Mouse (Mus musculus): ENCODE results near the gene Smg6. TPM values are rescaled to one million over a fixed set of nuclear protein-coding genes. Genes with fewer than 3 reads are reported as not detected.

Smg6 gene
- polyA plus RNA-seq, 1 experiment: 40.8 TPM

DNA sequence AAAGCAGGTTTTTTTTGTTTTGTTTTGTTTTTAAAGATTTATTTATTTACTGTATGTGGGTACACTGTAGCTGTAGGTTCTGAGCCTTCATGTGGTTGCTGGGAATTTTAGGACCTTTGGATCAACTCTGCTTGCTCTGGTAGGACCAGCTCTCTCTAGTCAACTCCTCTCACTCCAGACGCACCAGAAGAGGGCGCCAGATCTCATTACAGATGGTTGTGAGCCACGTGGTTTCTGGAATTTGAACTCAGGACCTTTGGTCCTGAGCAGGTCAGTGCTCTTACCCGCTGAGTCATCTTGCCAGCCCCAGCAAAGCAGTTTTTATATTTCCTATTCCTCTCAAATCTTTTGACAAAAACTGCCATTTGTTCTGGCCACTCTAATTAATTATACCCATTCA lies 1.5 kb upstream of the Smg6 start:
- Histone ChIP-seq H3K4me1 (ENCODE audit: control insufficient read depth, insufficient read depth, low read length) (peaks cover 7% of the 10 kb centered on the region), H3K4me3 (replicated peaks; ENCODE audit: extremely low read depth, low read depth, low read length) (no peak overlapping the region)
- WGBS: 53% methylated on average over 4 of the region's 4 CpGs
- no peak for DNase-seq
- TF ChIP-seq POLR2A (IDR thresholded peaks at IDR 0.05; ENCODE audit: borderline replicate concordance, extremely low read depth, low read depth, low read length): no peak
- 0 out of 2 replicates have a peak, but pooled peaks have one; percentile 22 for TF ChIP-seq CTCF (IDR thresholded peaks at IDR 0.05; ENCODE audit: insufficient read depth, low read length)

DNA sequence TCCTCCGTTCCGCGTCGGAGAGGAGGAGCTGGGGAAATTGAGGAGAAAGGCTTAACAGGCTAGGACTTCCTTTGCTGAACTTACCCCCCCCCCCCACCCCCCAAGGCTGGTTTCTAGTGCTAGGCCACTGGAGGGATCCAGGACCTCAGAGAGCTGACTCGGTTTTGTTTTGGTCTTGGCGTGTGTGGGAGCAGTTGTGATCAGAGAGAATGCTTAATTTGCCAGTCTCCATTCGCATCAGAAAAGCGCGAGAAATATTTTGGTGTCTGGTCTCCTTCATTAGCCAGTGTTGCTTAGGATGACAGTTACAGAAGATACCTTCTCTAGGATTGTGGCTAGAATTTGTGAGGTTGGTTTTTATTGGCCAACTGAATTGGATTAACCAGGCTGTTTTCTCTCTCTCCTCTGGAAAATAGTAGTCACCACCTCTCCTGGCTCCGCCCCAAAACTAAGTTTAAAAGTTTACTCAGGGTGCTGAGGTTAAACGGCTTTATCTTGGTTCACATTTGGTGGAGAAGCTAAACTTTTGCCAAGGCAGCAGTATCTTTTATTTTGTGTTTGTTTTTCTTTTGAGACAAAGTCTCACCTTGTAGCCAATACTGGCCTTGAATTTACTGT lies 874 bp downstream of the Smg6 start:
- peak; percentile 32 for DNase-seq
- Histone ChIP-seq H3K4me3 (replicated peaks; ENCODE audit: extremely low read depth, low read depth, low read length) (peak overlapping the region; percentile 81), H3K4me1 (ENCODE audit: control insufficient read depth, insufficient read depth, low read length) (peaks cover 7% of the 10 kb centered on the region)
- WGBS: 3% methylated on average over 11 of the region's 11 CpGs
- TF ChIP-seq CTCF (IDR thresholded peaks at IDR 0.05; ENCODE audit: insufficient read depth, low read length): no peak
- TF ChIP-seq POLR2A (IDR thresholded peaks at IDR 0.05; ENCODE audit: borderline replicate concordance, extremely low read depth, low read depth, low read length): no peak

GRCm38 (mm10) chr11:74927236-74927725 lies 1.7 kb downstream of the Smg6 start:
- DNase-seq: no peak
- WGBS: 73% methylated on average over 2 of the region's 2 CpGs

GRCm38 (mm10) chr11:74929111-74929510 lies 3.5 kb downstream of the Smg6 start:
- peaks cover 7% of the 10 kb centered on the region for H3K4me1 ChIP-seq (ENCODE audit: control insufficient read depth, insufficient read depth, low read length)
- no peak for DNase-seq
- 87% methylated on average over 4 of the region's 4 CpGs for WGBS
- no peak overlapping the region for H3K4me3 ChIP-seq (replicated peaks; ENCODE audit: extremely low read depth, low read depth, low read length)
- no peak for TF ChIP-seq CTCF (IDR thresholded peaks at IDR 0.05; ENCODE audit: insufficient read depth, low read length)
- no peak for TF ChIP-seq POLR2A (IDR thresholded peaks at IDR 0.05; ENCODE audit: borderline replicate concordance, extremely low read depth, low read depth, low read length)

More at GRCm38 (mm10) chr11:74927236-74927725, 1.7 kb downstream of the Smg6 start:
- no peak overlapping the region for H3K4me3 ChIP-seq (replicated peaks; ENCODE audit: extremely low read depth, low read depth, low read length)
- H3K4me1 ChIP-seq (ENCODE audit: control insufficient read depth, insufficient read depth, low read length): peaks cover 7% of the 10 kb centered on the region
- TF ChIP-seq CTCF (IDR thresholded peaks at IDR 0.05; ENCODE audit: insufficient read depth, low read length): no peak
- TF ChIP-seq POLR2A (IDR thresholded peaks at IDR 0.05; ENCODE audit: borderline replicate concordance, extremely low read depth, low read depth, low read length): no peak

DNA sequence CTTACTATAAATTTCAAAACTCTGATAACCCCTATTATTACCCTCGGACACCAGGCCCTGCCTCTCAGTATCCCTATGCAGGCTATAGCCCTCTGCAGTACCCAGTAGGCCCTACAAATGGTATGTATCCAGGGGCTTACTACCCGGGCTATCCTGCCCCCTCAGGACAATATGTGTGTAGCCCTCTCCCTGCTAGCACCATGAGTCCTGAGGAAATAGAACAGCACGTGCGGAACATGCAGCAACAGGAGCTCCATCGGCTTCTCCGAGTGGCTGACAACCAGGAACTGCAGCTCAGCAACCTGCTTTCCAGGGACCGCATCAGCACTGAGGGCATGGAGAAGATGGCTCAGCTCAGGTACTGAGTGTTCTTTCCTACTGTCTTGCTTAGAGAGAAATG lies 4.8 kb downstream of the Smg6 start:
- DNase-seq: no peak
- Histone ChIP-seq H3K4me3 (replicated peaks; ENCODE audit: extremely low read depth, low read depth, low read length) (no peak overlapping the region), H3K4me1 (ENCODE audit: control insufficient read depth, insufficient read depth, low read length) (peaks cover 5% of the 10 kb centered on the region)
- 92% methylated on average over 7 of the region's 7 CpGs for WGBS
- no peak for TF ChIP-seq CTCF (IDR thresholded peaks at IDR 0.05; ENCODE audit: insufficient read depth, low read length)

DNA sequence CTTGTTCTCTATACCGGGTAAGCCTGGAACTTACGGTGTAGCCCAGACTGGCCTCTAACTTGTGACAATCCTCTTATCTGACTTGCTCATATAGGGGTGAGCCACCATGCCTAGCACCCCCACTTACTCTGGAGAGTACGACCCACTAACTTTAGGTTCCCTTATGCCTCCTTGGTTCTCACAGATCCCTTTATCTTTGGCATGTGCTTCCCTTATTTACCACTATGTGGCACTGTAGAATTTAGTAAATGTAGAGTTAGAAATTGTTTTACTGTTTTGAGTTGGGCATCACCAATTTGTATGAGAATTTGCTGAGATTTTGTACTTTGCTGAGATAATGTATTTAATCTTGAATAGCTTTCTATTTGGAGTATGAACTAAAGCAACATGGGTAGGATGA lies 20.7 kb downstream of the Smg6 start:
- TF ChIP-seq POLR2A (IDR thresholded peaks at IDR 0.05; ENCODE audit: borderline replicate concordance, extremely low read depth, low read depth, low read length) (no peak), CTCF (IDR thresholded peaks at IDR 0.05; ENCODE audit: insufficient read depth, low read length) (no peak)
- no peaks in the 10 kb centered on the region for H3K4me1 ChIP-seq (ENCODE audit: control insufficient read depth, insufficient read depth, low read length)
- WGBS: 71% methylated on average over 3 of the region's 3 CpGs
- no peak overlapping the region for H3K4me3 ChIP-seq (replicated peaks; ENCODE audit: extremely low read depth, low read depth, low read length)
- no peak for DNase-seq

DNA sequence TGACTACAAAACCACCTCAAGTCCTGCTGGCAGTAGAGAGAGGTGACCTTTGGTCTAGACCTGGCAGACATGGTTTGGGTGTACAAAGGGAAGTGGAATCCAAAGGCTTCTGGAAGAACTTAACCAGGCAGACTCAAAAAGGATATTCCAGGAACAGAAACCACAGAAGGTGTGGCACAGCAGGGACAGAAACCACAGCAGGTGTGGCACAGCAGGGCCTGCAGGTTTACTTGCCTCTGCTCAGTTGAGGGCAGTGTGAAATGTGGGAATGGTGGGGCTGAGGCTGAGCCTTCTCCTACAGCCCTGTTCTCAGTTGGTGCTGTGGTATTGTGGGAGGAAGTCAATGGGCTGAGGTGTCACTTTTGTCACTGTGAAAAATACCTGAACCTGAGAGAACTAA lies 29.3 kb downstream of the Smg6 start:
- TF ChIP-seq POLR2A (IDR thresholded peaks at IDR 0.05; ENCODE audit: borderline replicate concordance, extremely low read depth, low read depth, low read length) (no peak), CTCF (IDR thresholded peaks at IDR 0.05; ENCODE audit: insufficient read depth, low read length) (no peak)
- no peak for DNase-seq

DNA sequence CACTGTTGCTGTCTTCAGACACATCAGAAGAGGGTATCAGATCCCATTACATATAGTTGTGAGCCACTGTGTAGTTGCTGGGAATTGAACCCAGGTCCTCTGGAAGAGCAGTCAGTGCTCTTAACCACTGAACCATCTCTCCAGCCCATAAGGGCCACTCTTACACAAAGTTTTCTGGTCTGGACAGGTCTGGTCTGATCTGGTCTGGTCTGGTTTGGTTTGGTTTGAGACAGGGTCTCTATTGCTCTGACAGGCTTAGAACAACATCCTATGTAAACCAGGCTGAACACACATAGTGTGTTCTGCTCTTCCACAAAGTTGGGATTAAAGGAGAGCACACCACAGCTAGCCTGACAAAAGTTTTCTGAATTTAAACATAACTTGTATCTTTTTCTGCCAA lies 30.4 kb downstream of the Smg6 start:
- DNase-seq: no peak
- TF ChIP-seq POLR2A (IDR thresholded peaks at IDR 0.05; ENCODE audit: borderline replicate concordance, extremely low read depth, low read depth, low read length) (no peak), CTCF (IDR thresholded peaks at IDR 0.05; ENCODE audit: insufficient read depth, low read length) (no peak)

More for the DNA sequence above, 29.3 kb downstream of the Smg6 start:
- Histone ChIP-seq H3K4me1 (ENCODE audit: control insufficient read depth, insufficient read depth, low read length) (no peaks in the 10 kb centered on the region), H3K4me3 (replicated peaks; ENCODE audit: extremely low read depth, low read depth, low read length) (no peak overlapping the region)

DNA sequence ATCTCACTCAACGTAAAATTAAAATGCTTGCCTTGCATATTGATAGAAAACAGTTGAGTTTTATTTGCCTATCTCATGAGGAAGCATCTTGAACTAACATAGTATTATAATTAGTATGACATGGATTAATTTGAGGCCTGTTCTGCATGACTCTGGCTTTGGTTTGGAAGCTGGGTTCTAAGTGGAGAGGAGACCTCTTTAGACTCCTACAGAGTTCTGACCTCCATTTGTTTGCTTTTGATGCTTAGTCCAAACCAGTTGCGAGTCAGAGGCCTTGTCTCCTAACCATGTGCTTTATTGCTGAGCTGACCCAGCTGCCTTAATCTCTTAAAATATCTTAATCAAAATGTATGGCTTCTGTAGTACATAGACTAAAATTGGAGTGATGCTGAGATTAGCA lies 32.0 kb downstream of the Smg6 start:
- TF ChIP-seq CTCF (IDR thresholded peaks at IDR 0.05; ENCODE audit: insufficient read depth, low read length): no peak
- TF ChIP-seq POLR2A (IDR thresholded peaks at IDR 0.05; ENCODE audit: borderline replicate concordance, extremely low read depth, low read depth, low read length): no peak
- Histone ChIP-seq H3K4me3 (replicated peaks; ENCODE audit: extremely low read depth, low read depth, low read length) (no peak overlapping the region), H3K4me1 (ENCODE audit: control insufficient read depth, insufficient read depth, low read length) (no peaks in the 10 kb centered on the region)
- no peak for DNase-seq
- WGBS: 80% methylated on average over 2 of the region's 2 CpGs

More for the DNA sequence above, 30.4 kb downstream of the Smg6 start:
- no peak overlapping the region for H3K4me3 ChIP-seq (replicated peaks; ENCODE audit: extremely low read depth, low read depth, low read length)
- H3K4me1 ChIP-seq (ENCODE audit: control insufficient read depth, insufficient read depth, low read length): no peaks in the 10 kb centered on the region

DNA sequence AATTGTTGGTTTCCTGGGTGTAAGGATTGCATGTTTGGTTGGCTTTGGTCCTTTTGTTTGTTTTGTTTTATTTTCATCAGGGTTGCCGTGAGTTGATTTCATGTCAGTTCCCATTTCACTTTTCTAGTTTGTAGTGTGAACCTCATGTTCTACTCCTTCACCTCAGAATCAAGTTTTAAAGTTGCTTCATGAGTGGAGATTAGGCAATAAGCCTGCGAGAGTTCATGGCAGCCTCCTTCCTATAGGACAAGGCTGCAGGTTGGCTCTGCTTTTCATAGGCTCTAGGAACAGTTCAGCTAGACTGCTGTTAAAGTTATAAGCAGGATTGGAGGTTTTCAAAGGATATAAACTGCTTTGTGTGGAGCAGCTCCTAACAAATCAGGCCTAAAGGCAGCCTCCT lies 33.9 kb downstream of the Smg6 start:
- no peak for DNase-seq

More for the DNA sequence above, 33.9 kb downstream of the Smg6 start:
- no peaks in the 10 kb centered on the region for H3K4me1 ChIP-seq (ENCODE audit: control insufficient read depth, insufficient read depth, low read length)
- H3K4me3 ChIP-seq (replicated peaks; ENCODE audit: extremely low read depth, low read depth, low read length): no peak overlapping the region
- TF ChIP-seq POLR2A (IDR thresholded peaks at IDR 0.05; ENCODE audit: borderline replicate concordance, extremely low read depth, low read depth, low read length) (no peak), CTCF (IDR thresholded peaks at IDR 0.05; ENCODE audit: insufficient read depth, low read length) (no peak)
- 32% methylated on average over 2 of the region's 2 CpGs for WGBS

Data from lung, adult 2 months (tissue).